Mouse (Mus musculus) adrenal gland, adult (tissue): Measurements from ENCODE around the gene Agmat.
A peak's percentile ranks its signal among the peaks of the same experiment; 100 is the strongest.

Source experiments
- DNase-seq, 2 experiments: peaks; one replicate each; pipeline ENCODE4 v3.0.0; 2022 to 2023; ENCODE audit warnings: low spot score in 1 of 2; ENCODE audit not compliant: inconsistent age in 2 of 2

Agmat gene

GRCm38 (mm10) chr4:141746578-141747346, at the start of gene Agmat:
Gene Agmat, plus strand, starts transcription at chr4:141746672.
- DNase-seq, result peak in 1 of 2 experiments; percentile 56

DNA sequence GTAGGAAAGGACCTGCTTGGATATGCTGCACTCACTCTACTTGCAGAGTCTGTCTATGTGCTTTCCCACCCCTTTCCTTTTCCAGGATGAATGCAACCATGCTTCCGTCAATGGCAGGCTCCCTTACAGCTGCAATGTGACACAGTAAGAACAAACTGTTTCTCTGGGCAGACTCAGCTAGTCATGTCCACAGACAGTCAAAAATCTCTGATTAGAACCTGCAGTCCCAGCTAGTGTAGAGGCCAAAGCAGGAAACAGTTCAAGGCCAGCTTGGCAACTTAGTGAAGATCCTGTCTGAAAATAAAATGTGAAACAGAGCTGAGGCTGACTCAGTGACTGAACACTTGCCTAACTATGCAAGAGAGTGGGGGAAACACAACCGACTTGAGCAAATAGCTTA, 41.8 kb upstream of the Agmat start:
- peak; percentile 67 to 80 for DNase-seq

DNA sequence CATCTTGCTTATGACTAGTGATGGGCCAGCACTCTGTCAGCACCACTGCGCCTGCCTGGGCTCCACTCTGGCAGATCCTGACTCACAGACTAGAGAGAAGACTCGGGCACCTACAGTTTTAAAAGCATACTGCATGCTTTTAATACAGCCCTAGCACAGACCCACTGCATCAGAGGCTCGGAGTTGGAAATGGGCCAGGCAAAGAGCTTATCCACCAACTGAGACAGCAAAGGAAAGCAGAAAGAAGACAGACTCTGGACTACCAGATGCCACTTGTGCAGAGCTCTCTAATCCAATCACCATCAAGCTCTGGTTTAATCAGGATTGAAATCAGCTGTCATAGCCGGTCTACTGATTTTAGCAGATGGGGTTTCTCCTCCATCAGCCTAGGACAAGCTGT, 41.1 kb upstream of the Agmat start:
- DNase-seq, result peak in 1 of 2 experiments; percentile 68

- DNase-seq, result no peak
Measured at GRCm38 (mm10) chr4:141708005-141708404, 38.5 kb upstream of the Agmat start.

DNA sequence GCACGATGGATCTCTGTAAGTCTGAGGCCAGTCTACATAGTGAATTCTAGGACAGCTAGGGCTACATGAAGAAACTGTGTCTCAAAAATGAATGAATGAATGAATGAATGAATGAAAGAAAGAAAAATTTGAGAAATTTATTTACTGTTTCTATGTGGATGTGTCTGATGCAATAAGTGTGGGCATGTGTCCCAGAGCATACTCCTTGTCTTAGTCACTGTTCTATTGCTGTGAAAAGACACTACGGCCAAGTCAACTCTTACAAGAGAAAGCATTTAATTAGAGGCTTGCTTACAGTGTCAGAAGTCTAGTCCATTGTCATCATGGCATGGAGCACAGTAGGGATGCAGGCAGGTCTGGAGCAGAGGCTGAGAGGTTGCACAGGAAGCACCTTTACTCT, 37.5 kb upstream of the Agmat start:
- DNase-seq, result peak in 1 of 2 experiments; percentile 43

GRCm38 (mm10) chr4:141711250-141711649, 35.2 kb upstream of the Agmat start:
- DNase-seq, result no peak

DNA sequence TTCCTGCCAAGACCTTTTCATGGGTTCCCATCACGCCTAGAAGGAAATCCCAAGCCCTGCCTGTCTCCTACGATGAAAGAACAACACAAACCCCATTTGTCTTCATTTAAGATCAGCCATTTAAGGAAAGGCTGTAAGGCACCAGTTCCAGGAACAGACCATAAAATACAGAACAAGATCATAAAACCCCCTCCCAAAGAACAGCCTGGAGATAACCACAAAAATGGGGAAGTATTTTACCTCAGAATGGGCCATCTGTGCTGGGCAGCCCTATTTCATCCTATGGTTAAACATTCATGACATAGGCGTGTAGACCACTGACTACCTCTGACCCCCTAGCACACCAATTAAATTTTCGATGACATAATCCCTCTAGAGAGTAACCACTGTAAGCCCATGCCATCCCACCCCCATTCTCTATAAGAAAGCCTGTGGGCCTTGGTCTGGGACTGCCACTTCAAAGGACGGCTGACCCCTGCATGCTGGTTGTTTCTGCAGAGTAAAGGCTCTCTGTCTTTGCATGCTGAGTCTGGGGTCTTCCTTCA, 32.8 kb upstream of the Agmat start:
- DNase-seq, result no peak

GRCm38 (mm10) chr4:141715027-141715426, 31.4 kb upstream of the Agmat start:
- no peak for DNase-seq

DNA sequence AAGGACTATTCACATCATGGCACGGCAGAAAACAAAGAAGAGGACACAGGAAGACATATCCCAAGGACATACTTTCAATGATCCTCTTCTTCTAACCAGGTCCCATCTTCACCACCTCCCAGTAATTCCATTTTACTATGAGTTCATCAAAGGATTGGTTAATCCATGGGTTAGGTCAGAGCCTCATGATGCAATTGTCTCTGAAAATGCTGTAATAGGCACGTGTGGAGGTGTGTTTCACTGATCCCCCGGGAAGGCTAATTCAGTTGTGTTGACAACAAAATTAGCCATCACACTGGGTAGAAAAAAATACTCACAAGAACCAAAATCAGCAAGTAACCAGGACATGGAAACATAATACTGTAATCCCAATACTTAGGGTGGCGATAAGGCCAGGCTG, 28.8 kb upstream of the Agmat start:
- DNase-seq, result peak in 1 of 2 experiments; percentile 67

GRCm38 (mm10) chr4:141719304-141719703, 27.2 kb upstream of the Agmat start:
- no peak for DNase-seq

GRCm38 (mm10) chr4:141720761-141721523, 25.5 kb upstream of the Agmat start:
- DNase-seq, result no peak

DNA sequence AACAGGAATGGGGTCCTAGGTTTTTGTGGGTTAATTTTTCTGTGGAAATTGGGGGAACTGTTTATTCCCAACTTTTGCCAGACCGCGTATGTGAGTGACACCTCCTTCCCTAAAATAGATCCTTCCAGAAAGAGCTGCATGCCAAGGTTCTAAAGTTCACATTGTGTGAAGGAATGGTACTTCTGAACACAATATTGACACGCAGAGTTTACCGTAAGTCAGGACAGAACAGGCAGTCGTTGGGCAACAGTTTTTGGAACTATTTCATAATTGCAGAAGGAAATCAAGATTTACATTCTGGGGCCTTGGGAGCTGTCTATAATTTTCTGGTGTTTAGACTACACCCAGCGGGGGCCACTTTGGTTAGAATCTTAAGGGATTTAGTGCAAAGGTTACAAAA, 24.5 kb upstream of the Agmat start:
- DNase-seq, result peak in 1 of 2 experiments; percentile 64

GRCm38 (mm10) chr4:141722731-141723672, 23.5 kb upstream of the Agmat start, which contains the start of gene Ddi2:
Gene Ddi2, minus strand, starts transcription at chr4:141723419.
- peak; percentile 94 to 96 for DNase-seq

- DNase-seq, result peak in 1 of 2 experiments; percentile 37
Measured at GRCm38 (mm10) chr4:141723673-141724068, 22.8 kb upstream of the Agmat start.

DNA sequence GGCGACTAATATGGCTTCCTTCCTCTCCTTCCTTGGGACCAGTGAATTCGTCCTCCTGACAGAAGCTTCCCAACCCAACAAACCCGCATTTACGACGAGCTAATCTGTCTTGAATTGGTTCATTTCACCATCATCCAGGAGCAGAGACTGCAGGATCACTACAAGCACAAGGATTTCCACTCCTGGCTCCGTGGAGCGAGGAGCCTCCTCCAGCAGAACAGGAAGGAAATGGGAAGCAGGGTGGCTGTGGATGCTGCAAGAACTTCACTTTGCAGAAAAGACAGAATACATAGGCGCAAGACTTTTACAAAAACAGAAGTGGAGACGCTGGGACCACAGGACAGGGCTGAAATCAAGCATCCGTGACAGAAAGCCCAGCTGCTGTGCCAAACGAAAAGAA, 21.9 kb upstream of the Agmat start:
- DNase-seq, result peak in 1 of 2 experiments; percentile 45

GRCm38 (mm10) chr4:141725277-141725676, 21.2 kb upstream of the Agmat start:
- no peak for DNase-seq

GRCm38 (mm10) chr4:141725738-141726137, 20.7 kb upstream of the Agmat start:
- no peak for DNase-seq

DNA sequence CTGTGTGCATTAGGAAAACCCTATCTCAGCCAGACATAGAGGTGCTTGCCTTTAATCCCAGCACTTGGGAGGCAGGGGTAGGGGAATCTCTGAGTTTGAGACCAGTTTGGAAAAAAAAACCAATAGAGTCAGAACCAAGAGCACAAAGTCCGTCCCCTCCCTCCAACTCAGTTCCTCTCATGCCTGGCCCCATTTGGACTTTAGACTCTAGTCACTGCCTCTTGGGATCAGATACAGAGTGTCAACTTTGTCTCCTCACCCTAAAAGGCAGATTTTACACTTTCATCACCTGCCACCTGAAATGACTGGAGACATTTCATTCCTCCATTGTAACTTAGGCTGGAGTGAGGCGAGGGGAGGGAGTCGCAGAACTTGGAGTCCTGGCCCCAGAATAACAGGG, 17.2 kb upstream of the Agmat start:
- no peak for DNase-seq

- DNase-seq, result no peak
Measured at GRCm38 (mm10) chr4:141730401-141730800, 16.1 kb upstream of the Agmat start.

- DNase-seq, result no peak
Measured at GRCm38 (mm10) chr4:141731766-141732165, 14.7 kb upstream of the Agmat start.
